ENCODE assay signal across 20 mouse cellular contexts in genomic region chr12:98521311-98521710, GRCm38 (mm10). TPM values are rescaled to one million over a fixed set of nuclear protein-coding genes. Genes with fewer than 3 reads are reported as not detected.
DNase-seq lines count a peak whose midpoint lies in the region; ATAC-seq and TF ChIP-seq lines count a peak whose summit lies in the region.
"Had no signal": no experiment of that assay in that cellular context is flagged by ENCODE, and none has a peak within 500 bp of the region (broad histone marks: within the 10 kb centered on the region; RNA-seq: fewer than 3 reads in every experiment).

No protein-coding gene starts in this region.

- peaks cover 42% of the 10 kb centered on the region for H3K4me1 ChIP-seq in hindbrain, embryonic 13.5 days (replicated peaks)
- H3K4me1 ChIP-seq in hindbrain, postnatal 0 days (ENCODE audit: insufficient read depth, low read length) = peaks cover 7% of the 10 kb centered on the region; the same call in 1 of the 2 replicates
- no peaks in the 10 kb centered on the region for H3K4me1 ChIP-seq in kidney, embryonic 15.5 days
- peaks cover 21% of the 10 kb centered on the region for H3K4me1 ChIP-seq in midbrain, embryonic 12.5 days
- H3K4me1 ChIP-seq in midbrain, embryonic 11.5 days (ENCODE audit: control insufficient read depth, insufficient read depth, low read length) = peaks cover 7% of the 10 kb centered on the region
- H3K4me1 ChIP-seq in neural tube, embryonic 14.5 days (ENCODE audit: control insufficient read depth, insufficient read depth, low read length) = peaks cover 13% of the 10 kb centered on the region; the same call in 1 of the 2 replicates
- H3K4me1 ChIP-seq: embryonic facial prominence, embryonic 13.5 days; heart, embryonic 12.5 days had no signal

- H3K27ac ChIP-seq in hindbrain, embryonic 13.5 days = peak overlapping the region; percentile 62
- H3K27ac ChIP-seq in hindbrain, postnatal 0 days = no peak overlapping the region
- H3K27ac ChIP-seq in kidney, embryonic 15.5 days = no peak overlapping the region
- H3K27ac ChIP-seq in midbrain, embryonic 12.5 days (replicated peaks) = peak overlapping the region; percentile 47; the same call in 1 of the 2 replicates
- H3K27ac ChIP-seq in midbrain, embryonic 11.5 days (ENCODE audit: low read depth, low read length) = no peak overlapping the region
- H3K27ac ChIP-seq in neural tube, embryonic 14.5 days (ENCODE audit: low read depth, low read length) = peak overlapping the region; percentile 48; the same call in 1 of the 2 replicates
- H3K27ac ChIP-seq: embryonic facial prominence, embryonic 13.5 days; gastrocnemius, adult 2 months had no signal

- no peak overlapping the region for H3K4me2 ChIP-seq in hindbrain, embryonic 13.5 days
- no peak overlapping the region for H3K4me2 ChIP-seq in hindbrain, postnatal 0 days (ENCODE audit: low read depth, low read length)
- no peak overlapping the region for H3K4me2 ChIP-seq in kidney, embryonic 15.5 days
- no peak overlapping the region for H3K4me2 ChIP-seq in midbrain, embryonic 12.5 days (replicated peaks)
- H3K4me2 ChIP-seq in midbrain, embryonic 11.5 days = no peak overlapping the region
- no peak overlapping the region for H3K4me2 ChIP-seq in neural tube, embryonic 14.5 days (ENCODE audit: low read depth, low read length)
- H3K4me2 ChIP-seq: embryonic facial prominence, embryonic 13.5 days; heart, embryonic 12.5 days had no signal

- DNase-seq in hindbrain, postnatal 0 days (ENCODE audit: low spot score) = no peak
- DNase-seq in kidney, postnatal 14 days = no peak
- DNase-seq in midbrain, embryonic 11.5 days (ENCODE audit: low spot score, missing footprints) = no peak
- no peak for DNase-seq in spleen, adult 18-20 months
- DNase-seq: adrenal gland, adult 2 months; adrenal gland, postnatal 25 days; cerebellum, adult 18-20 months; cerebellum, adult 9-11 months; cerebellum, postnatal 36 days; gastrocnemius, adult 2 months; gastrocnemius, postnatal 25 days had no signal

- 74% methylated on average over 4 of the region's 4 CpGs for WGBS in hindbrain, embryonic 13.5 days
- 78% methylated on average over 4 of the region's 4 CpGs for WGBS in hindbrain, postnatal 0 days
- WGBS in kidney, embryonic 15.5 days = 53% methylated on average over 4 of the region's 4 CpGs
- 87% methylated on average over 4 of the region's 4 CpGs for WGBS in midbrain, embryonic 12.5 days
- 83% methylated on average over 4 of the region's 4 CpGs for WGBS in midbrain, embryonic 11.5 days
- WGBS in neural tube, embryonic 14.5 days = 70% methylated on average over 4 of the region's 4 CpGs

- H3K4me3 ChIP-seq in hindbrain, embryonic 13.5 days = no peak overlapping the region
- no peak overlapping the region for H3K4me3 ChIP-seq in hindbrain, postnatal 0 days (ENCODE audit: low read length)
- no peak overlapping the region for H3K4me3 ChIP-seq in kidney, embryonic 15.5 days (replicated peaks)
- H3K4me3 ChIP-seq in midbrain, embryonic 12.5 days = no peak overlapping the region
- no peak overlapping the region for H3K4me3 ChIP-seq in midbrain, embryonic 11.5 days (ENCODE audit: low read depth, low read length)
- H3K4me3 ChIP-seq in neural tube, embryonic 14.5 days (ENCODE audit: low read depth, low read length) = no peak overlapping the region
- H3K4me3 ChIP-seq: embryonic facial prominence, embryonic 13.5 days; gastrocnemius, adult 2 months; heart, embryonic 12.5 days had no signal

- peaks cover 18% of the 10 kb centered on the region for H3K36me3 ChIP-seq in hindbrain, embryonic 13.5 days
- no peaks in the 10 kb centered on the region for H3K36me3 ChIP-seq in hindbrain, postnatal 0 days (ENCODE audit: insufficient read depth, low read length)
- no peaks in the 10 kb centered on the region for H3K36me3 ChIP-seq in kidney, embryonic 15.5 days
- peaks cover 31% of the 10 kb centered on the region for H3K36me3 ChIP-seq in midbrain, embryonic 12.5 days
- H3K36me3 ChIP-seq in midbrain, embryonic 11.5 days (ENCODE audit: control insufficient read depth, insufficient read depth, low read length) = peaks cover under 1% of the 10 kb centered on the region
- H3K36me3 ChIP-seq in neural tube, embryonic 14.5 days (ENCODE audit: control insufficient read depth, insufficient read depth, low read length) = no peaks in the 10 kb centered on the region
- H3K36me3 ChIP-seq: embryonic facial prominence, embryonic 13.5 days; heart, embryonic 12.5 days had no signal

- no peak for ATAC-seq in hindbrain, embryonic 13.5 days (ENCODE audit: low FRiP score)
- ATAC-seq in hindbrain, postnatal 0 days = no peak
- peak; percentile 69 for ATAC-seq in kidney, embryonic 15.5 days (replicated peaks; ENCODE audit: low FRiP score)
- ATAC-seq in midbrain, embryonic 12.5 days (ENCODE audit: low FRiP score, low read depth) = no peak
- no peak for ATAC-seq in midbrain, embryonic 11.5 days (ENCODE audit: low FRiP score)
- ATAC-seq in neural tube, embryonic 14.5 days (ENCODE audit: low read depth) = no peak

- no peaks in the 10 kb centered on the region for H3K9me3 ChIP-seq in hindbrain, embryonic 13.5 days
- no peaks in the 10 kb centered on the region for H3K9me3 ChIP-seq in hindbrain, postnatal 0 days (ENCODE audit: low read length)
- H3K9me3 ChIP-seq in kidney, embryonic 15.5 days (replicated peaks) = no peaks in the 10 kb centered on the region
- H3K9me3 ChIP-seq in midbrain, embryonic 12.5 days = peaks cover 3% of the 10 kb centered on the region; the same call in 1 of the 2 replicates
- no peaks in the 10 kb centered on the region for H3K9me3 ChIP-seq in midbrain, embryonic 11.5 days (ENCODE audit: control insufficient read depth, low read length)
- no peaks in the 10 kb centered on the region for H3K9me3 ChIP-seq in neural tube, embryonic 14.5 days (ENCODE audit: control insufficient read depth, low read length)
- H3K9me3 ChIP-seq: embryonic facial prominence, embryonic 13.5 days; heart, embryonic 12.5 days had no signal

- no peak for TF ChIP-seq CTCF in hindbrain, postnatal 0 days (IDR thresholded peaks at IDR 0.05; ENCODE audit: low read depth)

- no peaks in the 10 kb centered on the region for H3K27me3 ChIP-seq in hindbrain, embryonic 13.5 days
- no peaks in the 10 kb centered on the region for H3K27me3 ChIP-seq in hindbrain, postnatal 0 days (ENCODE audit: insufficient read depth, low read length)
- no peaks in the 10 kb centered on the region for H3K27me3 ChIP-seq in kidney, embryonic 15.5 days
- H3K27me3 ChIP-seq in midbrain, embryonic 12.5 days = no peaks in the 10 kb centered on the region
- no peaks in the 10 kb centered on the region for H3K27me3 ChIP-seq in midbrain, embryonic 11.5 days (ENCODE audit: control insufficient read depth, insufficient read depth, low read length)
- H3K27me3 ChIP-seq in neural tube, embryonic 14.5 days (ENCODE audit: control insufficient read depth, insufficient read depth, low read length) = no peaks in the 10 kb centered on the region
- H3K27me3 ChIP-seq: CH12.LX; embryonic facial prominence, embryonic 13.5 days; heart, embryonic 12.5 days had no signal

- no peak overlapping the region for H3K9ac ChIP-seq in hindbrain, embryonic 13.5 days
- H3K9ac ChIP-seq in hindbrain, postnatal 0 days (replicated peaks; ENCODE audit: low read length) = no peak overlapping the region
- no peak overlapping the region for H3K9ac ChIP-seq in kidney, embryonic 15.5 days
- no peak overlapping the region for H3K9ac ChIP-seq in midbrain, embryonic 12.5 days (replicated peaks)
- H3K9ac ChIP-seq in midbrain, embryonic 11.5 days (ENCODE audit: low read length) = no peak overlapping the region
- no peak overlapping the region for H3K9ac ChIP-seq in neural tube, embryonic 14.5 days (replicated peaks; ENCODE audit: low read depth, low read length)
- H3K9ac ChIP-seq: embryonic facial prominence, embryonic 13.5 days; heart, embryonic 12.5 days had no signal

RNA-seq across cellular contexts. Expression of gene Kcnk10, which starts 56.8 kb away (rescaled TPM):
- polyA plus RNA-seq in hindbrain, embryonic 13.5 days (2015; fragmentation: Nextera tagmentation; extraction: Ambion mirVana) = 39.6 and 43.2 TPM in 2 replicates
- 28.1 and 39.9 TPM in 2 replicates for total RNA-seq in hindbrain, postnatal 0 days (2014; rRNA removed)
- polyA plus RNA-seq in hindbrain, postnatal 0 days (2015; fragmentation: Nextera tagmentation; extraction: Ambion mirVana) = 31.5 and 32.2 TPM in 2 replicates
- polyA plus RNA-seq in kidney, embryonic 15.5 days (2015; fragmentation: Nextera tagmentation; extraction: Ambion mirVana) = 0.90 and 1.5 TPM in 2 replicates
- 49.5 and 59.0 TPM in 2 replicates for polyA plus RNA-seq in midbrain, embryonic 12.5 days (2016; fragmentation: Nextera tagmentation; extraction: Ambion mirVana)
- 40.9 and 45.2 TPM in 2 replicates for polyA plus RNA-seq in midbrain, embryonic 11.5 days (2014; fragmentation: Nextera tagmentation; extraction: Ambion mirVana)
- polyA plus RNA-seq in neural tube, embryonic 14.5 days (2014; fragmentation: Nextera tagmentation; extraction: Ambion mirVana) = 40.1 and 50.5 TPM in 2 replicates
- total RNA-seq: adrenal gland, adult 2 months; adrenal gland, postnatal 25 days; gastrocnemius, adult 2 months; gastrocnemius, postnatal 25 days; granulocyte monocyte progenitor cell, adult 5-6 weeks; heart, postnatal 25 days had no signal
- polyA plus RNA-seq: adrenal gland, adult 2 months had no signal

Comparison
In these comparisons a context has a peak if more than half of its experiments do, and no peak if none do; other contexts are left out.
1. H3K27ac ChIP-seq: peak in hindbrain, embryonic 13.5 days (single experiment), midbrain, embryonic 12.5 days (single experiment) and neural tube, embryonic 14.5 days (single experiment); none in hindbrain, postnatal 0 days (single experiment), kidney, embryonic 15.5 days (single experiment) and midbrain, embryonic 11.5 days (single experiment).
2. RNA of gene Kcnk10, which starts 56.8 kb away (polyA plus RNA-seq): 40.1 to 50.5 TPM in neural tube, embryonic 14.5 days, 49.5 to 59.0 TPM in midbrain, embryonic 12.5 days, 40.9 to 45.2 TPM in midbrain, embryonic 11.5 days, 39.6 to 43.2 TPM in hindbrain, embryonic 13.5 days and 31.5 to 32.2 TPM in hindbrain, postnatal 0 days; 0.90 to 1.5 TPM in kidney, embryonic 15.5 days; every median in the first group is over 10 times any median in the second.